Mouse (Mus musculus): ENCODE data around the gene Rad23a. TPM values are rescaled to one million over a fixed set of nuclear protein-coding genes. Genes with fewer than 3 reads are reported as not detected.
A peak's percentile ranks its signal among the peaks of the same experiment; 100 is the strongest.

The Rad23a gene
- total RNA-seq, 2 experiments from 2014 or later = 116 to 119 TPM

DNA sequence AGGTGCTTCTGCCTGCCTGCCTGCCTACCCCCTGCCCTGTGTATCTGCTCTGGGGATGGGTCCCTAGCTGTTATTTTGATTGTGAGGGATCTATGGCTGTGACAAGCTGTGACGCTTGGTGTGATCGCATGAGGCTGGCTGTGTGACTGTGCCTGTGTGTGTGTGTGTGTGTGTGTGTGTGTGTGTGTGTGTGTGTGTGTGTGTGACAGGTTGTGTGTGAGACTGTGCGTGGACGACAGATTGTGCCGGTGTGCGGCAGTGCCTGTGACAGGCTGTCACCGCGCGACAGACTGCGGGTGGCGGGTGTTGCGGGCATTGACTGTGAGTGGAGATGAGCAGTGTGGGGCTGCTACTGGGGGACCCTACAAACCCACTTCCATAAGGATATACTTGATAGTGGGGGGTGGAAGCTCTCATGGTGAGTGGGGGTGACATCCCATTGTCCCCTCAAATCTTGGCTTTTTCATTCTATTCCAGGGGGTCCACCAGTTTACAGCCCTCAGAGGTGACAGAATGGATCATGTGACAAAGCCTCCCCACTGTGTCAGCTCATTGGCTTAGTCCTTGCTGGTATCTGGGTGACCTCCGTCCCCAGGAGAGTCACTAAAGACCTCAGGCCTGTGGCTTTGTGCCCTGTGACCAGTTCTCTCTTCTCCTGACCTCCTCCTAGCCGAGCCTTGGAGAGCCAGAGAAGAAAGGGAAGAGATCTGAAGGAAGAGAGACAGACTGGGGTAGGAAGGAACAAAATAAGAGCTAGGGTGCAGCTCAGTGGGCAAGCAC lies 52.8 kb downstream of the Rad23a start:
- no peak for DNase-seq

DNA sequence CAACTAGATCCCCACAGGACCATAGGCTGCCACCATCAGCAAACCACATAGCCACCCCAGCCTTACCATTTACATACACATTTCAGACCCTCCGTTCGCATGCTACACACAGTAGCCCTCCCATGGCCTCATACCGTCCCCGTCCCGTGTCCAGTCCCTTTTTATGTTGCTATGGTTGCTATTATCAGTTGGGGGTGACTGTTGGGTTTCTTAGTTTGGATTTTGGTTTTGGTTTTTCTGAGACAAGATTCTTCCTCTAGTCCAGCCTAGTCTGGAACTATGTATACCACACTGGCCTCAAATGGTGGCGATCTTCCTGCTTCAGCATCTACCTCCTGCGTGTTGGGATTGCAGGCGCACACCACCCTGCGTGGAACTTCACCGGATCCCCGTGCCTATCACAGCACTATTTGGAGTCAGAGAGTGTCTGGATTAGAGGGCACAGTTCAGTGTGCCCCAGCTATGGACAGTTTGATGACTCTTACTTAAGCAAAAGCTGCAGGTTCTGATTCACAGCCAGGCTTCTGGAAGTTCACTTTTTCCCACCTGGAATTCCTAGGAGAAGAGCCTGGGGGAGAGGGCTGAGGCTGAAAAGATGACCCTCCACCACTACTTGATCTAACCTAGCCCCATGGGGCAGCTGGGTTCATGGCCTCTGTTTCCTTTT lies 53.5 kb downstream of the Rad23a start:
- no peak for DNase-seq

DNA sequence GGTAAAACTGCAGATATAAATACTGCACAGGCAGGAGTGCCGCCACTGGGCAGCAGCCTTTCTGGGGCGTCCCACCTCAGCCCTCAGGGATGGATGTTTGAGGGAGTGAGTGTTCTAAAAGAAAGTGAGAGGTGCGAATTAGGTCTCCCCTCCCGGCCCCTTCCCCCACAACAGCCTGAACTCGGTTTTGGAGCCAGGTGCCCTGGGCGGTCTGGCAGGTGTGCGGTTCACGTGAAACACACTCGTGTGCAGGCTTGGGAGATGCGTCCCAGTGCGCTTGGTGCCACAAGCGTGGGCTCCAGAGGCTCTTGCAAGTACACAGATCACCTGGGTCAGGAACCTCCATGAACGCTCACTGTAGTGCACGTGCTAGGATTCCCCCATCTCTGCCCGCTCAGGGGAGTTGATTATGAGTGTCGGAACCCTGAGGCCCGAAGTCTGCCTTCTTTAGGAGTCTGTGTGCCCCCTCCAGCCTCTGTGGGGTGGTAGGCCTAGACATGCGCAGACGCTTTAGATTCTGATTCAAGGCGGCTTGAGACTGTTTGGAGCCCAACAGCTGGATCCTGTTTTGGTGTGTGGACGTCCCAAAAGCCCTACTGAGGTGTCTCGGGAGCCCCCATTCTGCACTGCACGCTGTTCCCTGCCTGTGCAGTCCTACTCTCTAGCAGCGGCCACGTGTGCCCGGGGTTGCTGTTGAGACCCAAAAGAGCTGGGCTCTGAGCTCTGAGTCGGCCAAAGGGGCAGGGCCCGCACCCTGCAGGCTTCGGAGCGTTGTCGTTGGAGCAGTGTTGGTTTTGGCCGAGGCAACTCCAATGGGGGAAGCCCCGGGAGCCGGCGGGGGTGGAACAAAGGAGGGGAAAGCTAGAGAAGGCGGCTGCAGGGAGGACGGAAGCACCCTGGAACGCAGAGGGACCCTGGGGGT lies 54.4 kb downstream of the Rad23a start:
- DNase-seq = peak; percentile 35 to 67

DNA sequence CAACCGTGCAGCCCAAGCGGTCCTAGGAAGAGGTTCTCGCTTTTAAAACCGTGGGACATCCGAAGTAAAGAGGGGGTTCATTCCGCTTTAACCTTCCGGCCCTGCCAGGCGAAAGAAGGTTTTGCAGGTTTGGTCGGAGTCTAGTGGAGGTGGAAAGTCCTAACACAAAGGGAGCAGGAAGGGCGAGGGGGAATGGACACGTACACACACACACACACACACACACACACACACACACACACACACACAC lies 55.0 kb downstream of the Rad23a start:
- no peak for DNase-seq

DNA sequence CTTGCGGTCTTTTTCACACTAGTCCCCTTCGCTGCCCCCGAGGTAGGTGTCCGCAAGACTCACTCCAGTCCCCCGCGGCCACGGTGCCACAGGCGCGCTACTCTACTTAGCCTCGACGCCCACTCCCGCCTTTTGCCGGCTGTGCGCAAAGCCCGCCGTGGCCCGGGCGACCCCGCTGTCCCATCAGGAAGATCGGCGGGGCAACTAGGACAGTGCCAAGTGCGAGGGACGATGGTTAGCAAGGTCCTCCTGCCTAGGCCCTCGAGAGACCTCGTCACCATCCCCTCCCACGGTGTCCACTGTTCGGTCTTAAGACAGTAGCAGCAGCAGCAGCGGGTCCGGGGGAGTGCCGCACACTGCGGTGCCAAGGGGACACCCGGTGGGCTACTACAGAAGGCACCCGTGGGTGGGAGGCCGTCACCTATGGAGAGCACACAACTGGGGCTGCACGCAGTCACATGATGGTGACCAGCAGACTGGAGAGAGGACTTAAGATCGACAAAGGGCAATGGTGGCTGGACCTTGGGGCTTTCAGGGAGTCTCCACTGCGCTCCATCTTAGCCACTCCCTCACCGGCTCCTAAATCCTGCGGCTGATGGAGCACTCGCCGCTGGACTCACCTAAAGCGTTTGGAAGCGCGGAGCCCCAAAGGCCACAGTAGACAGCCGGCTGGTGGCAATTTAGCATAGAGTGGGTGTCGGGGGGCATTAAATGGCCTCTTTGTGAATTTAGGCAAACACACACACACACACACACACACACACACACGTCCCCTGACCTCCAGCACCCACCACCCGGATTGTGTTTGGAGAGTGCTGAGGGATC lies 55.6 kb downstream of the Rad23a start:
- no peak for DNase-seq

Small RNAs within 50 kb of the gene (microRNA-seq; reads per million reads assigned to microRNA genes)
- gene Mir7069 = 4.2 reads per million, percentile 12 among the genes with 10 or more reads in this experiment

Other genes starting within 250 kb of the Rad23a start
- gene Ier2, start 177.8 kb downstream of the Rad23a start, total RNA-seq (2021) = 10 to 100 TPM; 33.9 to 37.4 TPM
- 10 to 100 TPM; 63.8 to 83.7 TPM for gene Trmt1, start 154.4 kb downstream of the Rad23a start, total RNA-seq (2021)
- gene Nacc1, start 152.8 kb downstream of the Rad23a start, total RNA-seq (2021) = 10 to 100 TPM; 73.9 to 80.0 TPM
- 1 to 10 TPM; 2.5 to 2.9 TPM for gene Lyl1, start 139.2 kb downstream of the Rad23a start, total RNA-seq (2021)
- gene G430095P16Rik, start 117.7 kb downstream of the Rad23a start, total RNA-seq (2021) = under 1 TPM in 1 of 2 experiments, not detected in 1; 0.46 TPM
- gene Nfix, start 40.3 kb downstream of the Rad23a start, total RNA-seq (2021) = 100 to 1,000 TPM in 1 of 2 experiments, 10 to 100 TPM in 1; 99.9 to 108 TPM
- gene Dand5, start 17.8 kb downstream of the Rad23a start, total RNA-seq (2021) = 1 to 10 TPM; 9.1 to 10.0 TPM
- gene Gadd45gip1, start 9.1 kb downstream of the Rad23a start, total RNA-seq (2021) = 10 to 100 TPM; 63.3 to 70.5 TPM
- 100 to 1,000 TPM; 569 to 727 TPM for gene Calr, start 6.3 kb upstream of the Rad23a start, total RNA-seq (2021)
- gene Farsa, start 16.3 kb upstream of the Rad23a start, total RNA-seq (2021) = 10 to 100 TPM; 62.1 to 69.2 TPM
- 10 to 100 TPM in 1 of 2 experiments, 1 to 10 TPM in 1; 8.7 to 11.5 TPM for gene Syce2, start 31.4 kb upstream of the Rad23a start, total RNA-seq (2021)
- gene Gcdh, start 53.3 kb upstream of the Rad23a start, total RNA-seq (2021) = 10 to 100 TPM; 41.9 to 53.8 TPM
- gene Klf1, start 61.3 kb upstream of the Rad23a start, total RNA-seq (2021) = under 1 TPM in 1 of 2 experiments, not detected in 1; 0.20 TPM
- 10 to 100 TPM in 1 of 2 experiments, 1 to 10 TPM in 1; 9.5 to 10.3 TPM for gene Dnase2a, start 67.9 kb upstream of the Rad23a start, total RNA-seq (2021)
- gene Mast1, start 96.7 kb upstream of the Rad23a start, total RNA-seq (2021) = 1 to 10 TPM; 1.0 to 1.3 TPM
- not detected for gene Rtbdn, start 106.3 kb upstream of the Rad23a start, total RNA-seq (2021)
- gene Gm49661, start 128.8 kb upstream of the Rad23a start, total RNA-seq (2021) = 1 to 10 TPM in 1 of 2 experiments, not detected in 1; 1.5 TPM
- gene Prdx2, start 128.9 kb upstream of the Rad23a start, total RNA-seq (2021) = 100 to 1,000 TPM; 651 to 659 TPM
- 100 to 1,000 TPM; 109 to 136 TPM for gene Rnaseh2a, start 129.1 kb upstream of the Rad23a start, total RNA-seq (2021)
- gene Junb, start 138.1 kb upstream of the Rad23a start, total RNA-seq (2021) = 100 to 1,000 TPM in 1 of 2 experiments, 10 to 100 TPM in 1; 71.5 to 139 TPM
- 1 to 10 TPM; 7.0 to 8.2 TPM for gene Hook2, start 149.9 kb upstream of the Rad23a start, total RNA-seq (2021)
- not detected for gene Best2, start 173.9 kb upstream of the Rad23a start, total RNA-seq (2021)
- gene Asna1, start 184.6 kb upstream of the Rad23a start, total RNA-seq (2021) = 10 to 100 TPM; 91.0 to 93.4 TPM
- 100 to 1,000 TPM; 157 to 178 TPM for gene Trir, start 186.2 kb upstream of the Rad23a start, total RNA-seq (2021)
- gene Tnpo2, start 196.2 kb upstream of the Rad23a start, total RNA-seq (2021) = 10 to 100 TPM; 76.4 to 88.2 TPM
- gene Fbxw9, start 219.4 kb upstream of the Rad23a start, total RNA-seq (2021) = 10 to 100 TPM; 13.0 to 20.5 TPM
- gene Gm5741, start 227.3 kb upstream of the Rad23a start, total RNA-seq (2021) = 1 to 10 TPM in 1 of 2 experiments, not detected in 1; 1.2 TPM
- gene Dhps, start 231.1 kb upstream of the Rad23a start, total RNA-seq (2021) = 10 to 100 TPM; 32.2 to 32.7 TPM
- 10 to 100 TPM; 69.1 to 79.6 TPM for gene Wdr83os, start 240.1 kb upstream of the Rad23a start, total RNA-seq (2021)
- gene Wdr83, start 240.6 kb upstream of the Rad23a start, total RNA-seq (2021) = 10 to 100 TPM; 20.5 to 25.5 TPM
- 10 to 100 TPM; 38.1 to 45.5 TPM for gene Man2b1, start 242.6 kb upstream of the Rad23a start, total RNA-seq (2021)

Data from adrenal gland, postnatal 36 days (tissue).